Mouse (Mus musculus) lung, postnatal 0 days (tissue): ENCODE results near the gene Vwa3b. TPM values are rescaled to one million over a fixed set of nuclear protein-coding genes. Genes with fewer than 3 reads are reported as not detected.

Experiments used
- ATAC-seq: fragments of 200-750 bp; cut with Nextera tagmentation; 2 replicates; pipeline ENCODE4 v1.8.0; 2017; ENCODE audit warnings: moderate library complexity
- DNase-seq: peaks from one replicate; pipeline ENCODE4 v3.0.0-alpha.2; 2016; ENCODE audit warnings: low spot score
- H3K27ac ChIP-seq: fragments of 300-500 bp; sonication (generic); 2 replicates; pipeline ENCODE4 v1.5.1; 2014; ENCODE audit warnings: antibody characterized with exemption, mild to moderate bottlenecking, low read length, mixed read lengths
- H3K27me3 ChIP-seq: fragments of 300-500 bp; sonication (generic); replicated peaks from 2 replicates; pipeline ENCODE4 v1.6.1; 2014; ENCODE audit warnings: low read length, mixed read lengths; ENCODE audit not compliant: insufficient read depth
- H3K36me3 ChIP-seq: fragments of 300-500 bp; sonication (generic); 2 replicates; pipeline ENCODE4 v1.6.1; 2014; ENCODE audit warnings: low read length, mixed read lengths; ENCODE audit not compliant: insufficient read depth
- H3K4me1 ChIP-seq: fragments of 300-500 bp; sonication (generic); 2 replicates; pipeline ENCODE4 v1.6.1; 2014; ENCODE audit warnings: antibody characterized with exemption, low read depth, low read length, mixed read lengths; ENCODE audit not compliant: insufficient read depth
- H3K4me2 ChIP-seq: fragments of 300-500 bp; sonication (generic); replicated peaks from 2 replicates; pipeline ENCODE4 v1.6.1; 2014; ENCODE audit warnings: low read depth, mild to moderate bottlenecking, low read length, moderate library complexity, mixed read lengths
- H3K4me3 ChIP-seq: fragments of 300-500 bp; sonication (generic); 2 replicates; pipeline ENCODE4 v1.5.1; 2014; ENCODE audit warnings: low read depth, low read length
- H3K9ac ChIP-seq: fragments of 300-500 bp; sonication (generic); replicated peaks from 2 replicates; pipeline ENCODE4 v1.6.1; 2014; ENCODE audit warnings: low read depth, mild to moderate bottlenecking
- H3K9me3 ChIP-seq: fragments of 300-500 bp; sonication (generic); 2 replicates; pipeline ENCODE4 v1.6.1; 2016; ENCODE audit warnings: low read length, mixed read lengths
- CTCF ChIP-seq: IDR thresholded peaks from 2 replicates; pipeline ENCODE4 v1.5.1; 2016; ENCODE audit warnings: antibody characterized with exemption, mild to moderate bottlenecking
- EP300 ChIP-seq: IDR thresholded peaks from 2 replicates; pipeline ENCODE4 v1.6.1; 2016; ENCODE audit warnings: antibody characterized with exemption, mild to moderate bottlenecking, control low read depth
- WGBS: fragments of 180-500 bp; shearing (Covaris S2); extraction: QIAGEN DNeasy Blood & Tissue Kit; methylation state at CpG from one replicate; pipeline ENCODE4 v1.1.7; 2014; 5-methylcytosine and 5-hydroxymethylcytosine counted together
- polyA plus RNA-seq: library from polyadenylated mRNA; unstranded; fragments of >200 nt; fragmentation: Nextera tagmentation; extraction: Ambion mirVana; gene quantifications from 2 replicates; pipeline ENCODE4 v1.2.1, GENCODE M21; 2015

Vwa3b gene
- polyA plus RNA-seq, 1 experiment from 2014 or later, result 1.4 TPM

- 56% methylated on average over 4 of the region's 4 CpGs for WGBS
- Histone ChIP-seq H3K27me3 (no peaks in the 10 kb centered on the region), H3K4me3 (no peak overlapping the region), H3K9me3 (no peaks in the 10 kb centered on the region), H3K27ac (no peak overlapping the region), H3K36me3 (no peaks in the 10 kb centered on the region), H3K9ac (no peak overlapping the region), H3K4me1 (no peaks in the 10 kb centered on the region), H3K4me2 (no peak overlapping the region)
- no peak for ATAC-seq
- TF ChIP-seq EP300 (no peak), CTCF (peak; percentile 42)
- DNase-seq, result peak; percentile 9
These were observed 168.2 kb downstream of the Vwa3b start for GRCm38 (mm10) chr1:37194607-37195006.

- TF ChIP-seq EP300, result no peak
- TF ChIP-seq CTCF, result no peak
- H3K36me3 ChIP-seq, result no peaks in the 10 kb centered on the region
- no peak overlapping the region for H3K4me2 ChIP-seq
- peak; percentile 25 for DNase-seq
- no peaks in the 10 kb centered on the region for H3K4me1 ChIP-seq
- H3K27me3 ChIP-seq, result no peaks in the 10 kb centered on the region
- H3K27ac ChIP-seq, result no peak overlapping the region
- H3K9ac ChIP-seq, result no peak overlapping the region
- H3K9me3 ChIP-seq, result no peaks in the 10 kb centered on the region
- H3K4me3 ChIP-seq, result no peak overlapping the region
- ATAC-seq, result no peak
- WGBS, result 63% methylated on average over 4 of the region's 4 CpGs
These were observed 175.0 kb downstream of the Vwa3b start for GRCm38 (mm10) chr1:37201406-37201805.

DNA sequence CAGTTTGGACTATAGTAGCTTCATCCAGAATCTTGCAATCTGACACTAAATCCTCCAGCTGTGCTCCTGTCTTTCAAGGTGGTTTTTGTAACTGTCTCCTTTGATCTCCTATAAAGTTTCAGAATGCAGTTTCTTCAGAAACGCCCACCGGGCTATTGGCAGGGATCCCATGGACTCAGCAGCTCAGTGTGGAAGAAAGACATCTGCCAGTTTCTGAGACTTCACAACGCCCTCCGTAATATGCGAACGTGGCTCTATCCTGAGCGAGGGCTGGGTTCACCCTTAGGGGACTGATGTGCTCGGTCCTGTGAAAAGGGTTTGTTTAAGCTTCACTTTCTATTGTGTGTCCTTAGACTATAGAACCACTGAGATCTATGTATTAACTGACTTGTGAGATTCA, 181.3 kb downstream of the Vwa3b start:
- no peaks in the 10 kb centered on the region for H3K36me3 ChIP-seq
- no peak overlapping the region for H3K4me3 ChIP-seq
- H3K27ac ChIP-seq, result no peak overlapping the region
- 70% methylated on average over 8 of the region's 8 CpGs for WGBS
- no peaks in the 10 kb centered on the region for H3K9me3 ChIP-seq
- H3K4me2 ChIP-seq, result no peak overlapping the region
- ATAC-seq, result no peak
- DNase-seq, result no peak
- no peak overlapping the region for H3K9ac ChIP-seq
- no peaks in the 10 kb centered on the region for H3K27me3 ChIP-seq
- H3K4me1 ChIP-seq, result no peaks in the 10 kb centered on the region
- TF ChIP-seq CTCF (no peak), EP300 (no peak)

DNA sequence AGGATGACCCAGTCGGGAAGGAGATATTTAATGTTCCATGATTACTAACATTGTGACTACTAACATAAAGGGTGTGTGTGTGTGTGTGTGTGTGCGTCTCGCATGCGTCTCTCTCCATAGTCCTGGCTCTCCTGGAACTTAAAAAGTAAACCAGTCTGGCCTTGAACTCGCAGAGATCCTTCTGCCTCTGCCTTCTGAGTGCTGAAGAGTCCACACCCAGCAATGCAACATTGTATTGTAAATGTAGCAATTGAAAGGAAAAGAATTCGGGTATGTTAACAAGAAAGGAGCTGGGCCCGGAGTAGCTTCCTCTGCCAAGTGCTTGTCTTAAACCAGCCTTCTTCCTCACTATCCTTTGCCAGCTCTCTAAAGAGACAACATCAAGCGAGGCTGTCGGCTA, 186.0 kb downstream of the Vwa3b start:
- no peaks in the 10 kb centered on the region for H3K36me3 ChIP-seq
- H3K9ac ChIP-seq, result no peak overlapping the region
- ATAC-seq, result no peak
- H3K4me1 ChIP-seq, result no peaks in the 10 kb centered on the region
- WGBS, result 89% methylated on average over 9 of the region's 9 CpGs
- H3K27ac ChIP-seq, result no peak overlapping the region
- no peak overlapping the region for H3K4me2 ChIP-seq
- no peak overlapping the region for H3K4me3 ChIP-seq
- H3K9me3 ChIP-seq, result no peaks in the 10 kb centered on the region
- no peak for DNase-seq
- TF ChIP-seq CTCF (no peak), EP300 (no peak)
- H3K27me3 ChIP-seq, result no peaks in the 10 kb centered on the region

DNA sequence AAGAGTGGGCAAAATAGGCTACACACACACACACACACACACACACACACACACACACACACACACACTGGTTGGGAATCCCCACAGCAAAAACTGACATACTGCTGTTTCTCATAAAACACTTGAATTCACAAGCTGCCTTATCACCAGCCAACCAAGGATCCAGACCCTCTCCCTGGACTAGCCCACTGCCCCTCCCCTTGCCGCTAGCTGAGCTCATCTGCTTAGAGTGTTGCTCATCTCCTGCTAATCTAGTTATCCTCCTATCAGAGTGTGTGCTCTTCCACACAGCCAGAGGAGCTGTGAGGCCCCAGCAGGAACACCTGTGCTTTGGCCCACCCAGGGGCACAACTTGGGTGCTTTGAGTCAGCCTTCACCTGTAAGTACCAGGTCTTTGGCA, 187.7 kb downstream of the Vwa3b start, which contains the start of gene Cnga3:
TSS of gene Cnga3 (plus strand) at position 291 of the 400 bp plus-strand sequence.
- no peak for DNase-seq
- Histone ChIP-seq H3K36me3 (no peaks in the 10 kb centered on the region), H3K9me3 (no peaks in the 10 kb centered on the region), H3K9ac (no peak within 1 kb of the TSS), H3K27ac (no peak within 1 kb of the TSS), H3K27me3 (no peaks in the 10 kb centered on the region), H3K4me3 (no peak within 1 kb of the TSS), H3K4me2 (no peak within 1 kb of the TSS), H3K4me1 (no peaks in the 10 kb centered on the region)
- no peak for TF ChIP-seq CTCF
- TF ChIP-seq EP300, result no peak
- 43% methylated on average over 1 of the region's 1 CpGs for WGBS
- no peak for ATAC-seq

DNA sequence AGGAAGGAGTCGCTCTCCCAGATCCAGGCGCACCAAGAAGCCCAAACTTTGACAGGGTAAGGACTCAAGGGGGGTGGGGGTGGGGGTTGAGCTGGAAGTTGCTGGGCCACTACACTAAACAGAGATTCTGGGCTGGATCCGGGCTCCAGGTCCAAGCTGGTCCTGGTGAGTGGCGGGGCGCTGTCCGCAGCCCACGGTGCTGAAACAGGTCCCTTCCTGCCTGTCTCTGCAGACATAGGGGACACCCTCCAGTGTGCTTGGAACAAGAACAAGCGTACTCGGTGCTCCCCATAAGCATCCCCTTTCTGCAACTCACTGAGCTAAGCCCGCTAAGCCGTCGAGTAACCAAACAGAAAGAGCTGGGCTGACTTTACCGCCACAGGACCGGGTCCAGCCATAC, 192.0 kb downstream of the Vwa3b start:
- Histone ChIP-seq H3K9ac (no peak overlapping the region), H3K36me3 (no peaks in the 10 kb centered on the region), H3K4me1 (no peaks in the 10 kb centered on the region), H3K4me2 (no peak overlapping the region), H3K27ac (no peak overlapping the region), H3K9me3 (no peaks in the 10 kb centered on the region), H3K4me3 (no peak overlapping the region), H3K27me3 (no peaks in the 10 kb centered on the region)
- TF ChIP-seq CTCF, result no peak
- TF ChIP-seq EP300, result no peak
- DNase-seq (peak; percentile 56), ATAC-seq (peak; percentile 50; the same call in 1 of the 2 replicates)
- WGBS, result 7% methylated on average over 14 of the region's 14 CpGs

DNA sequence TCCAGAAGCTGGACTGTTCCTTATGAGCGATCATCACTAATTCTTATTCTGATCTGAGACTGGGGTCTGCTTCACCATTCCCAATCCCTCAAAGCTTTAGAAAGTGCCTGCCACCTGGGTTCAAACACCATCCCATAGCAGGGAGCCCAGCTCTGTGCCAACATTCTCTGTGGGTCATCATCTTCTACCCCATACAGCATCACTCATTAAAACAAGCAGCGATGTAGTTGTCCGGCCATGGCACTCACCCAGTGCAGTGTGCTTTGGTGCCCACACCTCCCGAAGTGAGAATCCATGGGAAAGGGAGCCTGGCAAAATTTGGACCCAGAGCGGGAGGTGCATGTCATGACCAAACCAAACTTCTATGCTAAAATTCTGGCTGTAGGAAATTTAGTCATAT, 193.2 kb downstream of the Vwa3b start:
- H3K27me3 ChIP-seq, result no peaks in the 10 kb centered on the region
- H3K4me2 ChIP-seq, result no peak overlapping the region
- ATAC-seq (no peak), DNase-seq (no peak)
- no peak overlapping the region for H3K4me3 ChIP-seq
- no peaks in the 10 kb centered on the region for H3K36me3 ChIP-seq
- no peak overlapping the region for H3K27ac ChIP-seq
- H3K9ac ChIP-seq, result no peak overlapping the region
- 88% methylated on average over 5 of the region's 5 CpGs for WGBS
- H3K9me3 ChIP-seq, result no peaks in the 10 kb centered on the region
- TF ChIP-seq EP300, result no peak
- TF ChIP-seq CTCF, result no peak
- no peaks in the 10 kb centered on the region for H3K4me1 ChIP-seq
